Mouse (Mus musculus): ENCODE data around the gene Cfap45.

The Cfap45 gene

GRCm38 (mm10) chr1:172518013-172518412 lies 2.6 kb upstream of the Cfap45 start:
- DNase-seq (ENCODE audit: low read depth): peak; percentile 26

DNA sequence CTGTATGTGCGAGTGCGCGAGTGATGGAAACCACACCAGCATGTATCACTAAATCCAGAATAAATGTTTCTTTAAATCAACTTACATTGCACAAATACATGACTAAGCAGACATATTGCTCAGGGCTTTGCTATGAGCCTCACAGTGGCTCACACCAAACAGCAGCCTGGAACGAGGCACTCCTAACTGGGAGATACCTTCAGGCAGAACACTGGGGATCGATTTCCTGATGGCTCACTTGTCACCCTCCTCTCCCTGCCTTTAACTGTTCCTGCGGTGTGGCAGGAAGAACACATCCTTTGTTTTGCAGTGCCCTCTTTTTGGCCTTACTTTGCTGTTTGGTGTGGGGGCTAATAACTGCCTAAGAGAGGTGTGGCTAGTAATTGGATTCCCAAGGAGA lies 957 bp upstream of the Cfap45 start:
- DNase-seq (ENCODE audit: low read depth): no peak

GRCm38 (mm10) chr1:172522524-172522923 lies 1.9 kb downstream of the Cfap45 start:
- no peak for DNase-seq (ENCODE audit: low read depth)

DNA sequence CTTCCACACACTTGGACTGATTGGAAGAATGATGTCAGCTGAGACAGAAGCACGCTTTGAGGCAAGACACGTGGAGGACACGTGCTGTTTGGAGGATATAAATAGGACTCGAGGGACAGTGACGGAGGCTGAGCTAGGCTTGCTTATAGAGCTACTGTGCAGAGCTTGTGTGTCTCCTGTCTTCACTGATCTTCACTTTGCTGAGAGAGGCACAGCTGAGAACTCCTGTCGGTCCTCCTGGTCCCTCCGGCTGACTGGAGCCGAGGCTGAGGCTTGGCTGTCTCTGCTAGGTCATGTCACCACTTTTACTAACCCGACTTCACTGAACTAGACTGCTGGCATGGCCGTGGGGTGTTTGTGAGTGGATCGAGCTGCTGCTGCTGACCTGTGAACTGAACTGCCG lies 3.1 kb downstream of the Cfap45 start:
- no peak for DNase-seq (ENCODE audit: low read depth)

GRCm38 (mm10) chr1:172525027-172525764 lies 4.6 kb downstream of the Cfap45 start:
- peak; percentile 99 for DNase-seq (ENCODE audit: low read depth)

DNA sequence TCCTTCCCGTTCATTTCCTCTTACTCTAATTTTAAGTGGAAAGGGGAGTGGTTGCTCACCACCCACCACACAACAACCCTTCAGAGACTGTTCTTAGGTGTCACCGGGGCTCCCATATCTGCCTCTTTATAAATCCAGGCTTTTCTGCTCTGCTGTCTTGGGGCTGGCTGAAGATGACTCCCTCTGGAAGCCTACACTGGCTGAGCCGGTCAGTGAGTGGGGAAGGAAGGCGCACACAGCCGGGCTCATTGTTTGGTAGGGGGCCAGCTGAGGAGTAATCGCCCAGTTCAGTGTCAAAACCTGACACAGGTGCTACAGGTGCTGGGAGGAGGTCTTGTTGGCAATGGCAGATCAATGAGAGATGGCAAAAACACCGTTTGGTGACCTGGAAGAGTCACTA lies 5.4 kb downstream of the Cfap45 start:
- no peak for DNase-seq (ENCODE audit: low read depth)

DNA sequence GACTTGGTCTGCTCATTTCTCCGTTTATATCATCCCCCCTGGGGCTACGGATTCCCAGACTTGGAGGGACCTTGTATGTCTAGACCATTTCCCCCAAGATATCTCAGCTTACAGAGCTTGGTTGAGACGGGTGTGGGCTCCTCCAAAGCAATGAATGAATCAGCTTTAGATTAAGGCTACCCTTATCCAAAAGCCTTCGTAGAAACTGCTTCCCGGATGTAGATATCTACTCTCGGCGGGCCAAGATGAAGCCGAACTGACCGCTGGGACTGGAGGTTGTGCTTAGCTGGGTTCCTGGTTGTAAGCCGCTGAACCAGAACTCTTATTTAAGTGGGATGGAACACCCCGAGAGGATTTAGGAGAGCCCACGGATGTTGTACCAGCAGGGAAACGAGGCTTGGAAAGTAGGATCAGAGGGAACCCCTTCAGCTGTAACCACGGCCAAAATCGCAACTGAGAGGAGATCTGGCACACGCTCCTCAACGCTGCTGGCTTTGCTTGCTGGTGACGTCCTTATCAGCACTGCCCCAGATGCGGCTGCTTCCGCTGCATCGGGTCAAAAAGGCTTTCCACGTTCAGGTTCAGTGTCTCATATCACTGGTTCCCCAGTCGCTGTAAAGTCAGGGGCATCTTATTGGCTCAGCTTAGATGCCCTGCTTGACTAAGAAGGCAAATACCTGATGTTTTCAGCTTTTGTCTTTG lies 5.9 kb downstream of the Cfap45 start:
- DNase-seq (ENCODE audit: low read depth): peak; percentile 97

DNA sequence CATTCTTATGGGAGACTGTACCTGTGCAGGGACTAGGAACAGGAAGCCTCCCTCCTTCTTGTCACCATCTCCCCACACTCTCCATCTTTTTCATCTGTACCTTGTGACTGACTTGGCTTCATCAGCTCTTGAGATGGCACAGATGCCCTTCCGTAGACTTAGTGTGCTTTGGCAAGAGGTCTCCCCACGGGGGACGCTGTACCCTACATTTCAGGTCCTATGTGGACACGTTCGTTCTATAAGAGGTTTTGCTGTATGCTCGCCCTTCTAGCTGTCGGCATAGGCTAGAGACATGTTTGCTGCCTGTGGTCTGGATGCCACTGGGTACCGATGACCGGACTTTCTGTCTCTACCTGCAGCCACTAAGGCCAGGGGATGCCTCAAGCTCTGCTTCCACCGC lies 6.8 kb downstream of the Cfap45 start:
- no peak for DNase-seq (ENCODE audit: low read depth)

DNA sequence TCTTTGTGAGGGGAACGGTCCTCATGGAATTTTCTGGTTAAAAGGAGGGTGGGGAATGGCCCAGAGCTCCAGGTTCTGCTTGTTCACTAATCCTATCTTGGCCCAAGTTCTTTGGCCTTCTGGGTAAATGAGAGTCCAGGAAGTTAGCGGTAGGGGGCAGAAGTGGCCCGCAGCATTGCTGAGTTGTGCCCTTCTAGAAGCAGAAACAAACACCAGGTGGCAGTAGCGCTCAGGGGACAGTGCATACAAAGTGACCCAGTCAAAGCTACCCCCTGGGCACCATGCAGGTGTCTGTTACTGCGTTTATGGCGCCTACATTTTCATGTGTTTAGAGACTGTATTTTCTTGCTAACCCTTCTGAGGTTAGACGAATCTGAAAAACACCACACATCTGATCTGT lies 8.1 kb downstream of the Cfap45 start:
- DNase-seq (ENCODE audit: low read depth): peak; percentile 94

DNA sequence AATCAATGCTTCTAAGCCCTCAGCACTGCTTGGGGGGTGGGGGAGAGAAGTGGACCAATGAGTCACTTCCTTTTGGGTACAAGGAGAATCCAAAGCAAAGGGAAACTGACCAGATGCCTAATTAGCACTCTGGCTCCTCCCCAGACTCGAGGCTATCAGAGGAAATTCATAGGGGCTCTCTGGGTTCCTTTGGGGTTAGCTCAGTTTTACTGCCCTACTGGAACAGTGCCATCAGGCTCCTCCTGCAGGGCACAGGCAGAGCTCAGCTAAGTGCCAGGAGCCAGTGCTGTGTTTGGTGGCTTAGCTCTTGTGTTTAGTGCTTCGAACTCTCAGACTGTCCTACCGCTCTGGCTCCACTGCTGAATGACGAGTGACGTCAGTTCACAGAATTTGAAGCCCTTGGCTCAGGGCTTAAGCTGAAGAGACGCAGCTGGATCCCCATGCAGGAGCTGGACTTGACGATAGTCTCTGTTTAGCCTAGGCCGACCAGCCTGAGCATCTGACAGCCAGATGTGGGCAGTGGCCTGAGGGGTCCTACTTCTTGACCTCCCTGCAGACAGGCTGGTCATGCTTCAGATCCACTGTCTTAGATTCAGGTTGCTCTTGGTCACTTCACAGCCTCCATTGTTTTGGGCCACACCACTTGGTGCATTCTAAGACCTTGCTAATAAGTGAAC lies 10.1 kb downstream of the Cfap45 start:
- DNase-seq (ENCODE audit: low read depth): peak; percentile 89

DNA sequence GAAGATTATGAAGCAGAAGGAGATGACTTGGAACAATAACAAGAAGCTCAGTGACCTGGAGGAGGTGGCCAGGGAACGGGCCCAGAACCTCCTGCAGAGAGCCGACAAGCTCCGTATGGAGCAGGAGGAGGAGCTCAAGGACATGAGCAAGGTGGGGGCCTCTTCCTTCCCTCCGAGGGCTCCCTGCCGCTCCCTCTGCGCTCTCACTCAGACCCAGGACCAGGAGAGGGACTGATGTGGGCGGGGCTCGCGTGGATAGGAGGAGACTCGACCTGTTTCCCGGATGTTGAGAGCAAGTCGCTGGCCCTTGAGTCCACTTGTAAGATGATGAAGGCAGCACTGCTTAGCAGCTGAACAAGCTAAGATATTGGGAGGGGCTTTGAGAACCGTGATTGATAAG lies 11.9 kb downstream of the Cfap45 start:
- DNase-seq (ENCODE audit: low read depth): no peak

DNA sequence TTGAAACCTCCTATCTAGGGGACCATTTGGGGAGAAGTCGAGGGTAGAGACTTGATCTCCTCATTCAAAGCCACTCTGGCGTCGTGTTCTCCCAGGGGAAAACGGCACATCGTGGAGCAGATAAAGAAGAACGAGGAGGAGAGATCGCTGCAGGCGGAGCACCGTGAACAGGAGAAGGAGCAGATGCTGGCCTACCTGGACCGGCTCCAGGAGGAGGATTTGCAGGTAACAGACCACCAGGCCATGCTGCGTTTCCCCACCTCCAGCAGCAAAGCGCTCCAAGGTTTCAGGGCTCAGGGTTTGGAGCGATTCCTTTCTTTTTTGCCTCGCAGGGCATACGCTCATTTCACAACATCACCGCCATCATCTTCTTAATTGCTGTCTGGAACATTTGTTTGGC lies 14.5 kb downstream of the Cfap45 start:
- DNase-seq (ENCODE audit: low read depth): no peak

- no peak for DNase-seq (ENCODE audit: low read depth)
Measured at GRCm38 (mm10) chr1:172539827-172540226, 19.2 kb downstream of the Cfap45 start.

DNA sequence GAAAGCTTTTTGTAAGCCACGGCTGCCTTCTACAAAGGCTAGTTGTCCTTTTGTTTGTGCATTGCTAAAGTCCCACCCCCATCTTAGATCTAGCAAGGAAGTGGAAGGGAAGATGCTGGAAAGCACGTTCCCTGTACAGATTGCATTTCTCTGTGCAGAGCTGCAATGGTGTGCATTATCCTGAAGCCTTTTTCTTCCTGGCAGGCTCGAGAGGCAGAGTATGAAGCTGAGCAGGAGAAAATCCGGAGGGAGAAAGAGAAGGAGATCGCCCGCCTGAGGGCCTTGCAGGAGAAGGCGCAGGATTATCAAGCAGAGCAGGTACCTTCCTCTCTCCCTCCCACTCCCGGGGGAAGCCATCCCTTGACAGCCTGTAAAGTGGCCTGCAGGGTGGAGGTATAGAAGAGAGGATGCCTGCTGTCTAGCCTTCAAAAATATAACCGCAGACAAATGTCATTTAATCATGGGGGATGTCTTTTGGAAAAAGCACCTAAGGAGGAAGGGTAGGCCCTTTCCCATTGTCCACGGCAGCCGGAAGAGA lies 19.8 kb downstream of the Cfap45 start:
- no peak for DNase-seq (ENCODE audit: low read depth)

- DNase-seq (ENCODE audit: low read depth): peak; percentile 43
Measured at GRCm38 (mm10) chr1:172546062-172546461, 25.5 kb downstream of the Cfap45 start.

DNA sequence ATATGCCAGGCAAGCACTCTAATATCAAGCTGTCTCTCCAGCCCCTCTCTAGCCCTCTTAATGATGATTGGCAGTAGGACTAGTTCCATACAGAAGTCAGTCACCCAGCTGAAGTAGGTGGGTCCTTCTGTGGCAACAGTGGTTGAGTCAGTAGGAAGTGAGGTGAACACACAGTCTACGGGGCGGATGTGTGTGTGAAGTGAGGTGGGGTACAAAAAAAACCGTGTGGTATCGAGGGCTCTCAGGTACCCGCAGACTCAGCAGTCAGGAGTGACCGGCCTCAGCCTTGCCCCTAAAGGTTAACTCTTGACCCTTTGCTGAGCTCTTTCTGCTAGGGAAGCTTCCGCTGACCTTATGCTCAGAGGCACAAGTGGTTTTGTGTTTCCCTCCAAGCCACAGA lies 27.9 kb downstream of the Cfap45 start:
- DNase-seq (ENCODE audit: low read depth): peak; percentile 89

- DNase-seq (ENCODE audit: low read depth): peak; percentile 29
Measured at GRCm38 (mm10) chr1:172549314-172549713, 28.7 kb downstream of the Cfap45 start.

- peak; percentile 16 for DNase-seq (ENCODE audit: low read depth)
Measured at GRCm38 (mm10) chr1:172549717-172550116, 29.1 kb downstream of the Cfap45 start.

DNA sequence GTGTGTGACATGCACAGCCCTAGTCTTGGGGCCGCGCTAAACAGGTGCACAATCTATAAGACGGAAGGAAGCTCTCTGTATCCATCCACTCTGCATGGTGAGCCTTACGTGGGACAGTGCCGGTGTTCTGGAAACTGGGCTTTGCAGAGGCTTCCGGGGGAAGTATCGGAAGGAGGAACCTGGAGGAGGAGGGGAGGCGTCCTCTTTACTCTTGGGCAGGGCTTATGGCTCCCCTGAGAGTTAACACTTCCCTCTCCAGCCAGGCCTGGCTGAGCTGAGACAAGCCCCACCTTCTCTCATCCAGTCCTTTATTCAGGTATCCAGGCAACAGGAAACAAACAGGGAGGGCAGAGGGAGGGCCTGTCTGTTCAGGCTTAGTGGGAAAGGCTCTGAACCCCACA lies 29.9 kb downstream of the Cfap45 start:
- peak; percentile 70 for DNase-seq (ENCODE audit: low read depth)

DNA sequence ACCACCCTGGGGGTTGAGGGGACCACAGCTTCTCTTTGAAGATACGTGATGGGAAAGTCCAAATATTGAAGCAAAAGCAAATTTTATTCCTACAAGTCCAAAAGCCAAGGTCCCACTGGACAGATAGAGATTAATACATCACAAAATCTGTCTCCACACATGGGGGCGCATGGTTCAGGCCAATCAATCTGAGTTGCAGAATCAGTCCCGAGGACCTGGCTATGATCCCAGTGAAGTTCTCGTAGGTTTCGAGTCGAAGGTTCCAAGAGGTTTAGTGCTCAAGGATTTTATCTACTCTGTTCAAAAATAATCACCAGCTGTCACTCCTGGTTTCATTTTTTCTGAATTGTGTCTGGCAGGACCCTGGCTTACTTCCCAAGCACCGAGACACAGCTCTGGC lies 30.4 kb downstream of the Cfap45 start:
- no peak for DNase-seq (ENCODE audit: low read depth)

GRCm38 (mm10) chr1:172552623-172553022 lies 32.0 kb downstream of the Cfap45 start:
- DNase-seq (ENCODE audit: low read depth): no peak

GRCm38 (mm10) chr1:172555638-172556037 lies 35.0 kb downstream of the Cfap45 start, which contains the start of gene Vsig8:
Gene Vsig8 (plus strand): TSS chr1:172555938.
- no peak for DNase-seq (ENCODE audit: low read depth)

Data from 416B (cell line).